Mouse (Mus musculus): ENCODE data around the gene Hist1h4a. TPM values are rescaled to one million over a fixed set of nuclear protein-coding genes. Genes with fewer than 3 reads are reported as not detected.
A peak's percentile ranks its signal among the peaks of the same experiment; 100 is the strongest.
"Not testable (repeated sequence)": the region's sequence is repeated elsewhere in the genome, so short reads cannot be mapped to it uniquely, and the experiment has no call there.

Hist1h4a gene
- polyA plus RNA-seq, 1 experiment from 2014 or later, result not detected

DNA sequence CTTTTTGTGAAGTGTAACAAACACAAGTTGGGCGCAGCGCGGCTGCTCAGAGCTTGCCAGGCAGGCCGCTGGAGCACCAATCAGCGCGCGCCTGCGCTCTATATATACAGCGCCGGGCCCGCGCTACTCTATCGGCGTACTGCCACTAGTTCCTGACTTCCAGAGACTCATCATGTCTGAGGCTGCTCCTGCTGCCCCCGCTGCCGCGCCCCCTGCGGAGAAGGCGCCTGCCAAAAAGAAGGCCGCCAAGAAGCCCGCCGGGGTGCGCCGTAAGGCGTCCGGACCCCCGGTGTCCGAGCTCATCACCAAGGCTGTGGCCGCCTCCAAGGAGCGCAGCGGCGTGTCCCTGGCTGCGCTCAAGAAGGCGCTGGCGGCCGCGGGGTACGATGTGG lies 22.4 kb downstream of the Hist1h4a start, which contains the start of gene Hist1h1c:
Gene Hist1h1c, plus strand, starts transcription at position 132 of the 392 bp plus-strand sequence.
- ATAC-seq (ENCODE audit: borderline replicate concordance, extremely low read depth, low FRiP score, low TSS enrichment), result peak; percentile 95
- H3K27ac ChIP-seq, result peak within 1 kb of the TSS; percentile 100
- peak within 1 kb of the TSS; percentile 95 for H3K4me2 ChIP-seq
- H3K27me3 ChIP-seq, result no peaks in the 10 kb centered on the region
- 1% methylated on average over 38 of the region's 38 CpGs for WGBS
- no peaks in the 10 kb centered on the region for H3K9me3 ChIP-seq
- H3K4me3 ChIP-seq, result peak within 1 kb of the TSS; percentile 64
- no peaks in the 10 kb centered on the region for H3K36me3 ChIP-seq
- H3K9ac ChIP-seq, result peak within 1 kb of the TSS; percentile 96
- H3K4me1 ChIP-seq, result peaks cover 9% of the 10 kb centered on the region; the same call in 1 of the 2 replicates

GRCm38 (mm10) chr13:23738041-23738440 lies 23.0 kb downstream of the Hist1h4a start:
- WGBS, result 23% methylated on average over 4 of the region's 4 CpGs

DNA sequence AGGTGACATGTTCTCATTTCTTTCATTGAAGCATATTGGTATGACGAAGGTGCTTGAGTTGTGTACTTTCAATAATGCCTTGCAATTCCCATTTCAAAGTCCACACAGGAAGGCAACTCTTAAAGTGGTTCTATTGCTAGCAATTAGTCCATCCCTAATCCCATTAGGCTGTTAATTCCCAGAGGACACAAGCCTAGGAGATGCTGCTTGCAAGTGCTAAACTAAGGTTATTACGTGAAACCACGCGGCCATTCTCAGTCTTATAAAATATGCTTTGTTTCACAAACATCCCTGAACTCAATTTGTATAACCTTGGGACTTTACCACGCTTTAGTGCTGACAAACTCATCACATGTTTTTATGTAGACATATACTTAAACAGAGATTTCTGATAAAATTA lies 23.9 kb downstream of the Hist1h4a start:
- Histone ChIP-seq H3K4me3 (no peak overlapping the region), H3K27ac (no peak overlapping the region), H3K4me2 (no peak overlapping the region), H3K36me3 (no peaks in the 10 kb centered on the region), H3K9ac (no peak overlapping the region), H3K27me3 (no peaks in the 10 kb centered on the region), H3K9me3 (no peaks in the 10 kb centered on the region), H3K4me1 (peaks cover 12% of the 10 kb centered on the region)
- ATAC-seq (ENCODE audit: borderline replicate concordance, extremely low read depth, low FRiP score, low TSS enrichment), result no peak
- 91% methylated on average over 5 of the region's 5 CpGs for WGBS

More at GRCm38 (mm10) chr13:23738041-23738440, 23.0 kb downstream of the Hist1h4a start:
- no peak for ATAC-seq (ENCODE audit: borderline replicate concordance, extremely low read depth, low FRiP score, low TSS enrichment)
- H3K36me3 ChIP-seq, result no peaks in the 10 kb centered on the region
- H3K9me3 ChIP-seq, result no peaks in the 10 kb centered on the region
- H3K4me2 ChIP-seq, result peak overlapping the region; percentile 95
- H3K27ac ChIP-seq, result peak overlapping the region; percentile 100
- peak overlapping the region; percentile 64; the same call in 1 of the 2 replicates for H3K4me3 ChIP-seq
- H3K9ac ChIP-seq, result 0 out of 2 replicates have a peak overlapping the region, but pooled peaks have one; percentile 96
- H3K4me1 ChIP-seq, result peaks cover 9% of the 10 kb centered on the region; the same call in 1 of the 2 replicates
- H3K27me3 ChIP-seq, result no peaks in the 10 kb centered on the region

DNA sequence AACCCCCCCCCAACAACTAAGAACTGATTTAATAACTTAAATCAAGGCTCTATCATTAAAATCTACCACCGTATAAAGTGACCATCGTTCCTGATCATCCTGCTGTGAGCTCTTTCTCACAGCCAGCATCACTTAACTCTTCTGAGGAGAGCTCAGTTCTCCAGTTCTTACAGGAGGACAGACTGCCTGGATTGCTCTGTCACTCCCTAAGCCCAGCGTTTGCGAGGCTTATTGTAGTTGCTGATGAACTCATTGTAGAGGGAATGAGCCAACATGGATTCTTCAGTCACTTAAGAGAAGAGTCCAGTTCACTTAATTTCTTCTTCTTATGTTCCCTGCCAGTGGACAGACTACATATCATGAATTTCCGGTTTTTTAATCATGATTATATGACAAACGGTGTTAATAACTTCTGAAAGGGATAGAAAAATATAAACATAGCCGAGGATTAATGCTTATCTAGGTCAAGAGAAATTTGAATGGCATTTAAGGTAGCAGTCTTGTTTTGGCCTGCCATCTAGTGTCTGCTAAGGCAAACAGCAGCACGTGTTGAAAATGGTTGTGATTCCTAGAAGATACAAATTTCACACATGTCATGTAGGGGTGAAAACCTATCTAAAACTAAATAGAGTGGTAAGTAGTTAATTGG lies 28.8 kb downstream of the Hist1h4a start:
- Histone ChIP-seq H3K9me3 (no peaks in the 10 kb centered on the region), H3K36me3 (no peaks in the 10 kb centered on the region), H3K4me2 (no peak overlapping the region), H3K27ac (no peak overlapping the region), H3K4me1 (peaks cover 7% of the 10 kb centered on the region), H3K27me3 (no peaks in the 10 kb centered on the region), H3K4me3 (no peak overlapping the region), H3K9ac (no peak overlapping the region)
- WGBS, result 20% methylated on average over 8 of the region's 8 CpGs
- ATAC-seq (ENCODE audit: borderline replicate concordance, extremely low read depth, low FRiP score, low TSS enrichment), result no peak

DNA sequence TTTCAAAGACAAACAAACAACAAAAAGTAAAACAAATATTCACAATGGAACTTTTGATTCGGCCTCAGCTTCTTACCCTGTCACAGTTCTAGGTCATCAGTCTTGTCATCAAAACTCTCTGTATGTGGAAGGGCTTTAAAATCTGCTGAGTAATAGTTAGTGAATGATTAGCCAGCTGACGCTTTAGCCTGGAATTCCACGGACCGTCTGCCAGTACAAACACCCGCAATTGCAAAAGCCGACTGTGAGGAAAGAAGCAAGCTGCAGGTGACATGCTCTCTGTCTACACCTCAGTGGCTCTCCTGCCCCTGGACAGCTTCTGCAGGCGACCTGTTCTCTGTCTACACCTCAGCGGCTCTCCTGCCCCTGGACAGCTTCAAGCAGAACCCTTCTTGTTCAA lies 30.6 kb downstream of the Hist1h4a start:
- H3K9ac ChIP-seq, result no peak overlapping the region
- 17% methylated on average over 8 of the region's 8 CpGs for WGBS
- H3K4me2 ChIP-seq, result no peak overlapping the region
- ATAC-seq (ENCODE audit: borderline replicate concordance, extremely low read depth, low FRiP score, low TSS enrichment), result no peak
- no peaks in the 10 kb centered on the region for H3K27me3 ChIP-seq
- no peak overlapping the region for H3K4me3 ChIP-seq
- H3K36me3 ChIP-seq, result no peaks in the 10 kb centered on the region
- no peaks in the 10 kb centered on the region for H3K9me3 ChIP-seq
- no peak overlapping the region for H3K27ac ChIP-seq
- peaks cover 7% of the 10 kb centered on the region for H3K4me1 ChIP-seq

GRCm38 (mm10) chr13:23729706-23730105 lies 31.3 kb downstream of the Hist1h4a start:
- no peak; the same call in 1 of the 2 replicates for ATAC-seq (ENCODE audit: borderline replicate concordance, extremely low read depth, low FRiP score, low TSS enrichment)
- WGBS, result 88% methylated on average over 5 of the region's 5 CpGs

GRCm38 (mm10) chr13:23729192-23729525 lies 31.9 kb downstream of the Hist1h4a start:
- no peak overlapping the region for H3K27ac ChIP-seq
- no peak overlapping the region for H3K4me3 ChIP-seq
- ATAC-seq (ENCODE audit: borderline replicate concordance, extremely low read depth, low FRiP score, low TSS enrichment), result no peak
- H3K36me3 ChIP-seq, result no peaks in the 10 kb centered on the region
- H3K9me3 ChIP-seq, result no peaks in the 10 kb centered on the region
- H3K9ac ChIP-seq, result no peak overlapping the region
- H3K4me2 ChIP-seq, result no peak overlapping the region
- no peaks in the 10 kb centered on the region for H3K27me3 ChIP-seq
- H3K4me1 ChIP-seq, result peaks cover 11% of the 10 kb centered on the region
- 92% methylated on average over 9 of the region's 9 CpGs for WGBS

More at GRCm38 (mm10) chr13:23729706-23730105, 31.3 kb downstream of the Hist1h4a start:
- Histone ChIP-seq H3K27ac (no peak overlapping the region), H3K36me3 (no peaks in the 10 kb centered on the region), H3K4me3 (no peak overlapping the region), H3K9ac (no peak overlapping the region), H3K27me3 (no peaks in the 10 kb centered on the region), H3K9me3 (no peaks in the 10 kb centered on the region), H3K4me2 (no peak overlapping the region), H3K4me1 (peaks cover 9% of the 10 kb centered on the region)

DNA sequence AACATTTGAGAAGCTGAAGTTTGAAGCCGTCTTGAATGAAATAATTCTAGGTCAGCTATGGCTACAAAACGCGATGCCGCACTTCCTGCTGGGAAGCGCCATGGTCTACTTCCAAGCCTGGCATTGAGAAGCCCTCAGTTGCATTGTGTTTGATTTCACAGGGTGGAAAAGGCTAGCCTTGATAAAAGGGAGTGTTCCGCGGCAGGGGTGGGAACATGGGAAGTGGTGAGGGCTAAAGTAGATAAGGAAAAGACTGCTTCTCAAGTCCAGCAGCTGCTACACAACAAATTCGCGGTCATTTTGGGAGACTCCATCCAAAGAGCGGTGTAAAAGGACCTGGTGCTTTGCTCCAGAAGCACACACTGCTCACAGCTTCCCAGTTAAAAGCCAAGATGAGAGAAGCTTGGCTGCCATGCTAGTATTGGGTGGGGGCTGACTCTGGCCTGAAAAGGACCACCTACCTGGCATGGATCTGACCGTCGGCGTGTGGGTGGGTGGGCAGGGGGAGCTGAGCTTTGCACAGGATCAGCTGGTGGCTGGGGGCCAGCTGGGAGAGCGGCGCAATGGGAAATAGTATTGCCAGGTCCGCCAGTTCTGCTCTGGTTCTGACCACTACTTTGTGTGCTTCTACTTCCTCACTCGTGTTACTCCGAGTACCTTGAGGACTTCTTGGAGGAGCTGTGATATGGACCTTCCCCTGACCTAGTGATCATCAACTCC lies 32.4 kb downstream of the Hist1h4a start:
- Histone ChIP-seq H3K9me3 (no peaks in the 10 kb centered on the region), H3K4me2 (no peak overlapping the region), H3K4me3 (no peak overlapping the region), H3K27me3 (no peaks in the 10 kb centered on the region), H3K27ac (no peak overlapping the region), H3K4me1 (peaks cover 11% of the 10 kb centered on the region), H3K36me3 (no peaks in the 10 kb centered on the region), H3K9ac (no peak overlapping the region)
- ATAC-seq (ENCODE audit: borderline replicate concordance, extremely low read depth, low FRiP score, low TSS enrichment), result no peak
- 90% methylated on average over 18 of the region's 18 CpGs for WGBS

- H3K36me3 ChIP-seq, result no peaks in the 10 kb centered on the region
- no peak overlapping the region for H3K9ac ChIP-seq
- ATAC-seq (ENCODE audit: borderline replicate concordance, extremely low read depth, low FRiP score, low TSS enrichment), result no peak
- H3K4me1 ChIP-seq, result 0 out of 2 replicates have a peak, but pooled peaks cover 4% of the 10 kb centered on the region
- no peak overlapping the region for H3K4me2 ChIP-seq
- H3K4me3 ChIP-seq, result no peak overlapping the region
- H3K27me3 ChIP-seq, result no peaks in the 10 kb centered on the region
- no peaks in the 10 kb centered on the region for H3K9me3 ChIP-seq
- no CpG with 5 or more reads among the region's 1 CpGs for WGBS
- no peak overlapping the region for H3K27ac ChIP-seq
These were observed 35.8 kb downstream of the Hist1h4a start for GRCm38 (mm10) chr13:23725213-23725612.

DNA sequence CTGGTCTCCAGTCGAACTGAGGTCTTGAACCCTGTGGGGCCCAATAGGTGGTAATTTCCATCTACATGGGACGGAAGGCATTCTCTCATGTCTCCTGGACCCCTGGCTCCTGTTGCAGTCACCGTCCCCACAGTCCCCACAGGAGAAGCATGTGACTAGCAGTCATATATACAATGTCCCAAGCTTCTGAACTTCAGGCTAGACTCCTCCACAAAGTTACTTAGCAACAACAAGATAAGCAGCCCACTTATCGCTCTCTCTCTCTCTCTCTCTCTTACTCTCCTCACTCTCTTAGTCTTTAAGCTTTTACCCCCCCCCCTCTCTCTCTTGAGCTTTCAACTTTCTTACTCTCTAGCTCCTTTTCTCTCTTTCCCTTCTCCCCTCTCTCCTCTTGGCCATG lies 36.8 kb downstream of the Hist1h4a start:
- no peaks in the 10 kb centered on the region for H3K36me3 ChIP-seq
- no peak overlapping the region for H3K4me2 ChIP-seq
- H3K9me3 ChIP-seq, result no peaks in the 10 kb centered on the region
- WGBS, result 57% methylated on average over 4 of the region's 4 CpGs
- peak; percentile 67; the same call in 1 of the 2 replicates for ATAC-seq (ENCODE audit: borderline replicate concordance, extremely low read depth, low FRiP score, low TSS enrichment)
- H3K9ac ChIP-seq, result no peak overlapping the region
- H3K4me1 ChIP-seq, result 0 out of 2 replicates have a peak, but pooled peaks cover 4% of the 10 kb centered on the region
- H3K27ac ChIP-seq, result no peak overlapping the region
- no peaks in the 10 kb centered on the region for H3K27me3 ChIP-seq
- H3K4me3 ChIP-seq, result no peak overlapping the region

DNA sequence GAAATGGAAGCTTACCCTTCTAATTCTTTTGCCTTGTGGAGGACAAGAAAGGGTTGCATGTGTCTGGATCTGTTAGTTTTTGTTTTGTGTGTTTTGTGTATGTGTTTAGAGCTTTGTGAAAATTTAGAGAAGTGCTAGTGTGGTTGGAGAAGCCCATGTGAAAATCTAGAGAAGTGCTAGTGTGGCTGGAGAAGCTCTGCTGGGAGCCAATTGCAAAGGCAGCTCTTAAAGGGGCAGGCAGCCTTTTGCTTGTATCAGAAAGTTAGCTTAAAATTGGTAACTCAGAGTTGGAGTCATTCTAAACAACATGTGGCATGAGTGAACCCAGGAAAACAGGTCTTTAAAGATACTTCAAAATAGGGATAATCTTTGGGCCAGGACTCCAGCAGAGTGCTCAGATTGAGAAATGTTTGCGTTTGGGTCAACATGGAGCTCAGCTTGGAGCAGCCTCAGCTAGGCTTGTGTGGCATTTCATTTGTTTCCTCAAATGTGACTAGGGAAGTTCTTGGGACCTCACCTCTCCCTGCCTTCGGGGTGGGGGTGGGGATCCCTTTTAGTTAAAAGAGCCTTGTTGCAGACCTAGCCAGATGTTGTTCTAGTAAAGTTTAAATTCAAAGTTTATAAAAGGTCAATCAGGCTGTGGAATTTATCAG lies 43.3 kb downstream of the Hist1h4a start:
- H3K9ac ChIP-seq; H3K27ac ChIP-seq; ATAC-seq (ENCODE audit: borderline replicate concordance, extremely low read depth, low FRiP score, low TSS enrichment); H3K36me3 ChIP-seq; H3K9me3 ChIP-seq; H3K4me2 ChIP-seq; H3K27me3 ChIP-seq; H3K4me1 ChIP-seq; H3K4me3 ChIP-seq: not testable (repeated sequence)
- 8% methylated on average over 2 of the region's 2 CpGs for WGBS

- no peak overlapping the region for H3K4me3 ChIP-seq
- H3K9me3 ChIP-seq, result no peaks in the 10 kb centered on the region
- H3K36me3 ChIP-seq, result no peaks in the 10 kb centered on the region
- no peak for ATAC-seq (ENCODE audit: borderline replicate concordance, extremely low read depth, low FRiP score, low TSS enrichment)
- WGBS, result 44% methylated on average over 11 of the region's 11 CpGs
- H3K4me1 ChIP-seq, result no peaks in the 10 kb centered on the region
- no peak overlapping the region for H3K9ac ChIP-seq
- H3K27ac ChIP-seq, result no peak overlapping the region
- no peak overlapping the region for H3K4me2 ChIP-seq
- H3K27me3 ChIP-seq, result no peaks in the 10 kb centered on the region
These were observed 43.9 kb downstream of the Hist1h4a start for GRCm38 (mm10) chr13:23717176-23717575.
